Mouse (Mus musculus): ENCODE results near the gene Bmp6.

Bmp6 gene

DNA sequence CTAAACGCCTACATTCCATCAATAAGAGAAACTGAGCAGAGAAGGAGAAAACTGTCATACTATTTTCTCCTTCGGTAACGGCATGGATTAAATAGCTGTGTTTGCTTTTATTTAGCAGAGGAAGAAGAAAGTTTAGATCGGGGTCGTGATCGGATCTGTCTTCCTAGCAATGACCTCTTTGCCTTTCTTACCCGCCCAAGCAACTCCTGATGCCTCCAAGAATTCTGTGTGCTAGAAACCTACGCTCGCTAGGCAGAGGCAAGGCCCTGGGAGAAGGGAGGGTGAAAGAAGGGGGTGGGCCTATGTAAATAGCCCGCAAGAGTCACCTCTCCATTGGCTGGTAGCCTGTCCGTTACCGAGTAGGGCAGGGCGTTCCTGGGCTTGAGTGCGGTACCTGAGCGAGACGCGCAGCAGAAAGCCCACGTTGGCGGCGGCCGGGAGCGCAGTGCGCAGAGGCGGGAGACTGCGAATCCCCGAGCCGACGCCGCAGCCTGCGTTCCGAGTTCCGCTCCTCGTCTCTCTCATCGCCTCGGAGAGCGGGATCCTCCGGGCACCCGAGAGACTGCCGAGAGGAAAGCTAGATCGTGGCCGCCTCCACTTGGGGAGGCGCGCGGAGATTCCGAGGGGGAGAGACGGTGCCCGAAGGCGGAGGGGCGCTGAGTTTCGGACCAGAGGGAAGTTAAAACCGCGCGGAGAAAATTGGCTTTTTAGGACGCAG, at the start of gene Bmp6:
TSS of gene Bmp6 (plus strand) at position 395 of the 718 bp plus-strand sequence.
- DNase-seq: peak; percentile 5

DNA sequence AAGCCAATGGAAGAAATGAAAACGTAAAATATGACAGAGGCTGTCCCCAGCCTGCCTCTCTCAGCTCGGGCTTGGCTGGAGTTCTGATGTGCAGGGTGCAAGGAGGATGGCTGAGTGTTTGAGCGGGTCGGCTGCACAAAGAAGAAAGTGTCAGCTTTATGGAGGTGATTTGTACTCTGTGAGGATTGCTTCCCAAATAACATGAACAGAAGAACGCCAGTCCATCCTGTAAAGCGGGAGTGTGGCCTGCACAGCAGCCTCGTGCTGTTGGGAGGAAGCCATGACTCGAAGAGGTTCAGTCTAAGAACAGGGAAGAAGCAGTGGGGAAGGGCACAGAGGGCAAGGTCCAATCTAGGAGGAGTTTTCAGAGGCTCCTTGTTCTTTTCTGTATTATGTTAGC, 48.7 kb upstream of the Bmp6 start:
- DNase-seq: no peak

DNA sequence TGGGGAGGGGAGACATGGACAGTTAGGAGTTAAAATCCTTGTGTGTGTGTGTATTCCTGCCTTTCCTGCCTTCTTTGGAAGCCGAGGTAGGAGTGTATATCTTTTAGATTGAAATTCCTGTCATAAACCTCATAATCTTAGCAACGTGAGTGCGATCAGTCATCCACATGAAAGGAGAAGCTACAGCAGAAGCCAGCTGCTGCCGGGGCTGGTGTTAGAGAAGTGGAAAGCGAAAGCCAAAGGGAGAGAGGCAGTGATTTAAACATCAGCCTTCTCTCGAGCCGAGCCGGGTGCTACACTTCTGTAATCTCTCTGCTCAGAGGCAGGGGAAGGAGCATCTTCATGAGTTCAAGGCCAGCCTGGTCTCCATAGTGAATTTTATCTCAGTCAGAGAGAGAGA, 48.3 kb upstream of the Bmp6 start:
- no peak for DNase-seq

DNA sequence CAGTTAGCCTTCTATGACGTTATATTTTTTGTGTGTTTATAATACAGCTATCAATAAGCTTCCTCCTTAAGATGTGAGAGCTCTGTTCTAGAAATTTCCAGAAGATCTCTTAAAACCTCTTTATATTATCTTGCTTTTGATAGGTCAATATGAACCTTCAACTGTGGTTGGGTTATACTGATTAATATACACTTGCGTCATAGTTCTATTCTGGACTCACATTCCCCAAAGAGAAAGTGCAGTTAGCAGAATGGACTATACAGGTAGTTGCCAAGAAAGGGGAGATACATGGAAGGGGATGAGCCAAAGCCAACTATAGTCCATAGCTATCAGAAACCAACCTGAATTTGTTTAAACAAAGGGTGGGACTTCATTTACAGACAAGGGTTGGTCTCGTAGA, 33.8 kb upstream of the Bmp6 start:
- DNase-seq: no peak

DNA sequence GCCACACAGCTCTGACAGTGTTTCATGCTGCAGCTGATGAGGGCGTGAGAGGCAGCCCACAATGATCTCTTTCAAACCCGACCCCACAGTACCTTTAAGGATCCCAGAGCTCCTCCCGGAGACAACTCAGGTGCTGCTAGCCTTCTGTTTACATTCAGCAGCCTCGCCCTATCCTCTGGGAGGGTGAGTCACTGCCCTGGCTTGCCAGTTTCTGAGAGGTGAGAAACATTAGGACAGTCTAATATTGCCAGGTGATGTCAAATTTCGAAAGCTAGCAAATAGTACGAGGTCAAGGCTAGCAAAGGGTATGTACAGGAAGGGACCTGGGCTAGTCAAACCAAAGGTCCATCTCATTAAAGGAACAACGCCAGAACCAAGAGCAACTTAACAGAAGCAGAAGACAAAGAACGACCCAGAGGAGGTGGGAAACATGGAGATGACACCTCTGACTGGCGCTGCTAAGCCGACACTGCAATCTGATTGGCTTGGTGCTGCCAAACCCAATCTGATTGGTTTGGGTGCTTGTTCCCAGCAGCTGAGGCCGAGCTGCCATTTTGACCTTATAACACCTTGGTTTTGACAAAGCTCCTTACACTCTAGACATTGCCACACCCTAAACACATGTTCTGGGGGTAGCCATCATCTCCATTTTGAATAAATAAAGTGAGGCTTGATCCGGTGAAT, 32.4 kb upstream of the Bmp6 start:
- DNase-seq: no peak

DNA sequence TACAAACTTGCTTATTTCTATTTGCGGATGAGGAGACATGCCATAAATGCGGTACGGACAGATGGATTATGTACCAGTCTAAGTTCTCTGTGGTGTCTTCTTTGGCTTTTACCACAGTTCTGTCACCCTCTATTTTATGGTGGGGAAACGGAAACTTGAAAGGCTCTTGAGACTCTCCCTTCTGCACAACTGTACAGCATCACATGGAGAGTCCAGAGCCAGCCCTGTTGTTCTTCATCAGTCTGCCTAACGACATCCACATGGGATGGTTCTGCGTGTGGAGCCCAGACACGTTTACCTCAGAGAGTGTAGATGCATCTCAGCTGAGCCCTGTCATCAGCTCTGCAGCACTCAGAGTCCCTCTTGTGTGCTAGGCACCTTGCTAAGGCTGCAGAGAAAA, 30.3 kb upstream of the Bmp6 start:
- DNase-seq: no peak

DNA sequence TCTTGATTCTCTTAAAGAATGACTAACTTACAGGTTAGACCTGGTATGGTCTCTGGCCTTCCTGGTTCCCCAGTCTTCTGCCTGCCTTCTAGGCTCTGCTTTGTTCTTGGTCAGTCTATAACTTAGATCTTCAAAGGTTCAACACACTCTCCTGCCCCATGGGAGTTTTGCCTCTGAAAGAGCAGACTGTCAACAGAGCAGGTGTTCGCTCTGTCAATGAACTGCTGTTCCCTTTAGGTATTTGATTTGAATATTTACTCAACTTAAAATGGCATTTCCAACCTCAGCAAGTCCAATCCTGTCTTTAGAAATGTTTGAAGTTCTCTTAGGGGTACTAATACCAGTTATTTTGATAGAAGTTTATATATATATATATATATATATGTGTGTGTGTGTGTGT, 26.5 kb upstream of the Bmp6 start:
- no peak for DNase-seq

DNA sequence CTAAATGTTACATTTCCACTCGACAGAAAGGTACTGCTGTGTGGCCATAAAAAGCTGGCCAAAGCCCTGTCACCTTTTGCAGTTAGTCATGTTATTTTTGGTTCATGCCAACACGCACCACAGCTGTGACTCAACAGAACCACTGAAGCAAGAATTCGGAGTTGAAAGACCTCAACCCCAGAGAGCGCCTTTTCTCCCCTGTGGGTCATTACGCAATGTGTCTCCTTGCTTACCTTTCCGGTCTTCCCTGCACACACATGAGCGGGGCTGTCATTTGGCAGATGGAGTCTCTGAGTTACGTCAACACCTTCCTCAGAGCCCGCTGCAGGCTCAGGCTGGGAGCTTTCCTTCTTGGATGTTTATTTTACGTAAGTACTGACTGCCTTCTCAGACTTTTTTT, 24.6 kb upstream of the Bmp6 start:
- no peak for DNase-seq

DNA sequence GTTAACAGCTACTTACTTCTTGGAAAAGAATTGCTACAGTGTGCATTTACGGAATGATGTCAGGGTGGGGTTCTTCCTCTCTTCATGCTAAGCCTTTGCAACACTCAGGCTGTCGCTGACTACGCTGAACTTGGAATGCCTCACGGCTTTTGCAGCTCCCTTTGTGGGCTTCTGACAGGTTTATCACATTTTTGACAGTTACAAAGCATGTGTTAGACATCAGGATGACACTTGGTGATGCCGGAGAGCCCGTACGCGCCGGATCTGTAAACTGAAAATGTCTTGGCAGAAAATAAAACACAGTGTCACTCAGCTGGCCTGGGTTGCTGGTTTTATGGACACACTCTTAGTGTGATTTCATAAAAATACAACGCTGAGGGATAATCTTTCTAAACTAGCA, 20.5 kb upstream of the Bmp6 start:
- no peak for DNase-seq

DNA sequence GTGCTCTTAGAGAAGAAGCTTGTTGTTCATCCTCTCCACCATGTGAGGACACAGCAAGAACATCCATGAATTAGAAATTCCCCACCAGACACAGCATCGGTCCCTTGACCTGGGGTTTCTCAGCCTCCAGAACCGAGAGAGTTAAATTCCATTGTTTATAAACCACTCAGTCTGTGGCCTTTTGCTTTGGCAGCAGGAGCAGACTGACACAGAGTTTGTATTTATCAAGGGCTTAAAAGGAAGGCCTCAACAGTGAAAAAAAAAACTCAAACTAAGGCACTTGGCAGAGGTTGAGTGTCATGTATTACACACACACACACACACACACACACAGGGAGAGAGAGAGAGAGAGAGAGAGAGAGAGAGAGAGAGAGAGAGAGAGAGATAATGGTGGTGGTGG, 17.5 kb upstream of the Bmp6 start:
- DNase-seq: no peak

DNA sequence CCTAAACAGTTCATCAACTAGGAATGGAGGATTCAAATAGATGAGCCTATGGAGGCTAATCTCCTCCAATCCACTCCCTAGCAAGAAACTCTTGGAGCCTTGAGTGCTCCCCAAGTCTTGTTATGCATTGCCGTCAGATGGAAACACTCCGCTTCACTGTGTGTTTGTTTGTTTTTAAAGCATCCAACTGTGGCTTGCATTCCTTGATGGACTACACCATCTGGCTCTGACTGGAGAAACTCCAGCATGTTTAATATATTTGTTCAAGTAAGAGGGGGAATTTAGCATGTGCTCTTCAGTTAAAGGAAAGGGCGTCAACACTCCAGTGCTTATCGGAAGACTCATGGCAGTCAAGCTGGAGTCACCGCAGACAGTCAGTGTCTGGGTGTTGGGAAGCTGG, 11.4 kb upstream of the Bmp6 start:
- no peak for DNase-seq

DNA sequence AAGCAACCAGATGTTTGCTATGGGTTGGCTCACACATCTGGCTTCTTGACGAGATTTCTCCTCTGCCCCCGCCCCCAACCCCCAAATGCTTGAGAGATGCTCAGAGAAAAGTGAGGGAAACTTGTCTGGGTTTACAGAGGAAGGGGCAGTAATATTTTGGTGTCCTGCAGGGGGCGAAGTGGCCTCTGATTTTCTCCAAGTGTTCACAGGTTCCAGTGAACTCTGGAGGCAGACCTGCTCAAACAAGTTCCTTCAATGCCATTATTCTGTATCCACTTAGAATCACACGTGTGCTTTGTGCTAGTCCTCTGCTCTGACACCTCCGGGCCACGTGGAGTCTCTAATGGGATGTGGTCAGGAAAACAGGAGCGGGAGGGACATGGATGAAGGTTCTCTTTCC, 2.3 kb upstream of the Bmp6 start:
- DNase-seq: peak; percentile 14

DNA sequence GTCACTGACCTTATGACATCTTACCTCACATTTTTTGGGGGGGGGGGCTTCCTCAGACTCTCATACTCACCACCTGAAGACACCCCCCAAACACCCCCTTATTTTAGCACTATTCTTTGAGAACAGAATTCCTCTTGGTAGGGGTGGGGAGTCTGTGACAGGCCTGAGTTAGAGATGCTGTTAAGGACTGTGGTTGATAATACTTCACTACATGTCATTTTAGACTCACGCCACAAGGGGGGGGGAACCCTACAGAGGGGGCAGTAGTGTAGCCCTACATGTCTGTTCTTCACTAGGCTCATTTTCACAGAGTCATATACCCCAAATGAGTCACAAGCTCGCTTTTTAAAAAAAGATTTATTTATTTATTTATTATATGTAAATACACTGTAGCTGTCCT, 1.7 kb upstream of the Bmp6 start:
- DNase-seq: no peak

DNA sequence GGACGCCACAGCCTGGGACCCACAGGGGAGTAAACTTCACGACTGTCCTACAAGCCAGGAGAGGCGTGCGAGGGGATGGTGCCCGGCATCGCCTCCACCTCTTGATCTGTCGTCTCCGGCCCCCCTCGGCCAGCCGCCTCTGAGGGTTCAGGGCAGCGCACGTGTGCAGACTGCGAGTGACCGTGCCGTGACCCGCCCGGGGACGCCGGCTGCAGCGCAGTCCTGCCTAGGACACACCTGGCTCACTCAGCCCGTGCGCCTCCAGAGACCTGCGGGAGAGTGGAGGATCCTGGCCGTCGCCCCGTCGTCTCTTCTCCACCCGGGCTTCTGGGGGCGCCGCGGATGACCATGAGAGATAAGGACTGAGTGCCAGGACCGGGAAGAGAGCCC, 519 bp downstream of the Bmp6 start:
- no peak for DNase-seq

DNA sequence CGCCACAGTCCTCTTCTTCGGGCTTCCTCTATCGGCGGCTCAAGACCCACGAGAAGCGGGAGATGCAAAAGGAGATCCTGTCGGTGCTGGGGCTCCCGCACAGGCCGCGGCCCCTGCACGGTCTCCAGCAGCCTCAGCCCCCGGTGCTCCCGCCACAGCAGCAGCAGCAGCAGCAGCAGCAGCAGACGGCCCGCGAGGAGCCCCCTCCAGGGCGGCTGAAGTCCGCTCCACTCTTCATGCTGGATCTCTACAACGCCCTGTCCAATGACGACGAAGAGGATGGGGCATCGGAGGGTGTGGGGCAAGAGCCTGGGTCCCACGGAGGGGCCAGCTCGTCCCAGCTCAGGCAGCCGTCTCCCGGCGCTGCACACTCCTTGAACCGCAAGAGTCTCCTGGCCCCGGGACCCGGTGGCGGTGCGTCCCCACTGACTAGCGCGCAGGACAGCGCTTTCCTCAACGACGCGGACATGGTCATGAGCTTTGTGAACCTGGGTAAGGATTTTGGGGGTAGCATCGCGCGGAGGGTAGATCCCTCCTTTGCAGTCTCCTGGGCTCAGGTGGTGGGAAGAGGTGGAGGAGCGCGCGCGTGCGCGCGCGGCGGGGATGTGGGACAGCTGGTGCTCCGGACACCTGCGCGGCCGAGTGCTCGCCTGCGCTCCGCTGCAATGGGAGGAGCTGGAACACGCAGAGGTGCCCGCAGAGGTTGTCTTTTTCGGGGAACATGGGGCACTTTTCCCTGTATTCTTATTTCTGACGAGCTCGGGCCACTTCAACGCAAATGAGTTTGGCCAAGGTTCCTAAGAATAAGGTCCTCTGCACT, 1.4 kb downstream of the Bmp6 start:
- DNase-seq: no peak

DNA sequence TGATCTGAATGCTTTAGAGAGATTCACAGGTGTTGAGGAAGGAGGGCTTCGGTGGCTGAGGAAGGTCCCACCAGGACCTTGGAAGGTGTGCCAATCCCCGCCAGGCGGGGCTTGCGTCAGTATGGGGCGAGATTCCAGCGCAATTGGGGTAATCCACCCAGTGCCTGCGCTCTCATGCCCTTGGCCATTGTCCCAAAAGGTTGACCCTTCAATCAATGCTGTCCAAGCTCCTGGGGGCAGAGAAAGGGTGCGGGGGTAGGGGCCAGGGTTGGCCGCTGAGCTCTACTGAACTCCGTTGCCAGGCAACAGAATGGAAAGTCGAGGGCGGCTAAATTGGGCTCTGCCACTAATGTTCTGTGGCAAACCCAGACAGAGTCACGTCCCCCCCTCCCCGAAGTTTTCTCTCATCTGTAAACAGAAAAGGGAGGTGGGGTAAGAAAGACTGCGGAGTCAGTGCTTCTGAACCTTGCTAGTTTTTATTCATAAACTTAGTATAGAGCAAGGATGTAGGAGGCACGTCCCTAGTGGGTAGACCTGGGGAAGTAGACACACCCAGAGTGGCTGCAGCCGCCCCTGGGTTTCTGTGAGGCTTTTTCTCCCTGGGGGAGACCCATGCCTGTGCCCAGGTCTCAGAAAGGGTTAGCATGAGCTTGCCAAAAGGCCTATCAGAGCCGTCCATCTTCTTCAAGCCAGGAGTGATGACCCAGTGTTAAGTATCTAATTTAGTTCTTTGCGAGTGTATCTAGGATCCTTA, 2.3 kb downstream of the Bmp6 start:
- no peak for DNase-seq

DNA sequence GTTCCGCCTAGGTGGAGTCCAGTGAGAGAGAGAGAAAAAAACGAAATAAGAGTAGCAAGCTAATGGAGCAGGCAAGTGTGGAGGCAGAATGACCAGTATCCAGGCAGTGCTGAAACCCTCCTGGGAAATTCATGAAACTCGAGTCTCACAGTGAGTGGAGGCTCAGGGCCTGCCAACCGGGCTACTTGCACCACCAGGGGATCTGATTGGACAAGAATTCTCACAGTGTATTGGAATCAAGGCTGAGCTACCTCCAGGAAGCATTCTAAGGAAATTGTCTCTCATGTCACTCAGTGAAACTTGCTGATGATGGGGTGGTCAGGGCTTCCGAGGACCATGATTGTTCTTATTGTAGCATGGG, 2.8 kb downstream of the Bmp6 start:
- DNase-seq: no peak

DNA sequence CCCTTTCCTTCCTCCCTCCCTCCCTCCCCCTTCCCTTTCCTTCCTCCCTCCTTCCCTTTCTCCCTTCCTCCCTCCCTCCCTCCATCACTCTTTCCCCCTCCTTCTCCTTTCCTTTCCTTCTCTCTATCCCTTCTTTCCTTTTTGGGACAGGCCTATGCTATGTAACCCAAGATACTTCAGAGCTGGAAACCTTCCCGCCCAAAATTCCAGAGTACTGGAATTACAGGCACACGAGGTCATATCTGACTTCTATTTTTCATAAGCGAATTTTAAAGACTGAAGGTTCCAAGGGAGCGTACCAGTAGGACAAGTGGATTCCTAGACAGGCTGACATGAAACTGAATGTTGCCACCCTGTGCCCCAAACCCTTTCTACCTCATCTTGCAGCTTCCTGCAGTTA, 4.1 kb downstream of the Bmp6 start:
- no peak for DNase-seq

DNA sequence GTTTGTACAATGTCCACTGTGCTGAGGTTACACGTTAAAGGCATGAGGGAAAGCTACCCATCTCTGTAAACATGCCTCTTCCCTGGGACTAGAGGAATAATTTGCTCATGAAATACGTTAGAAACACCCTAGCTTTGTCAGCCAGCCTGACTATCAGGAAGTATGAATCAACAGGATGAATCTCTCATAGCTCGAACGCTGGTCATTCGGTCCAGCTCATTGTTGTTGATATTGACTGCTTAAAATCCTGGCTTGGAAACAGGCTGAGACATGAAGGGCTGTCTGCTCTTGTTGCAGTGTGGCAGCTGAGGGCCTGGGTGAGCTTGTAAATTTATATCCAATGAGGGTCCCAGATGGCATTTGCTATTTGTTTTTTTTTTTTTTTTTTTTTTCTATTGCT, 4.9 kb downstream of the Bmp6 start:
- DNase-seq: no peak

DNA sequence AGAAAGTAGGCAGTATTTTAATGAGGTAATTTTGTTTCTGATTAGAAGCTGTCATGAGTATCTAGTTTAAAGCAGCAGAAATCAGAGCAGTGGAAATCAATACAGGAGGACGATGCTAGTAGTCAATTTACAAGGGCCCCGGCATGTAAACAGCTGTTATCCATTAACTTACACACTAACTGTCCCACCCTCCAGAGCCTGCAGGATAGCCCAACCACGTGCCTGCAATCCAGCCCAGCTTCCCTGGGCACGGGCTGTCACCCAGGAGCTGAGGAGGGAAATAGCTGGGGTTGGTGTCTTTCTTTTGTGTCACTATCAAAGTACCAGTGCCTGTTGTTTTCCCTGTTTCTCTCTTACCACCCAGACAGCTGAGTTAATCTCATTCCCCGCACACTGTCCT, 7.1 kb downstream of the Bmp6 start:
- no peak for DNase-seq

DNA sequence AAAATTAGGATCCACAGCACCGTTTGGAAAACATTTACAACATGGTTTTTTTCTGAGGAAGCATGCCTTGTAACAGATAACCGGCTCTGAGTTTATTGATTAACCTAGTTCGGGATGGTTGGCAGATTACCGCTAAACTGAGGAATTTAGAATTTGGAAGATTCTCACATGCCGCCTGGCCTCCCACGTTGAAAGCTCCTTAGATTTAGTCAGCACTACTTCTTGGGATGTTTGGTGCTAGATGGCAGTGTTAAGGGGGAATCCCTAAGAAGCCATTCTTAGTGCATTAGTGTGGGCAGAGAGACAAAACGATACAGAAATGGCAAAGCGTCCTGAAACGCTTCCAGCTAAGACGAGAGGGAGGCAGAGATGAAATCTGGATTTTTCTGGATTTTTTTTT, 8.1 kb downstream of the Bmp6 start:
- no peak for DNase-seq

DNA sequence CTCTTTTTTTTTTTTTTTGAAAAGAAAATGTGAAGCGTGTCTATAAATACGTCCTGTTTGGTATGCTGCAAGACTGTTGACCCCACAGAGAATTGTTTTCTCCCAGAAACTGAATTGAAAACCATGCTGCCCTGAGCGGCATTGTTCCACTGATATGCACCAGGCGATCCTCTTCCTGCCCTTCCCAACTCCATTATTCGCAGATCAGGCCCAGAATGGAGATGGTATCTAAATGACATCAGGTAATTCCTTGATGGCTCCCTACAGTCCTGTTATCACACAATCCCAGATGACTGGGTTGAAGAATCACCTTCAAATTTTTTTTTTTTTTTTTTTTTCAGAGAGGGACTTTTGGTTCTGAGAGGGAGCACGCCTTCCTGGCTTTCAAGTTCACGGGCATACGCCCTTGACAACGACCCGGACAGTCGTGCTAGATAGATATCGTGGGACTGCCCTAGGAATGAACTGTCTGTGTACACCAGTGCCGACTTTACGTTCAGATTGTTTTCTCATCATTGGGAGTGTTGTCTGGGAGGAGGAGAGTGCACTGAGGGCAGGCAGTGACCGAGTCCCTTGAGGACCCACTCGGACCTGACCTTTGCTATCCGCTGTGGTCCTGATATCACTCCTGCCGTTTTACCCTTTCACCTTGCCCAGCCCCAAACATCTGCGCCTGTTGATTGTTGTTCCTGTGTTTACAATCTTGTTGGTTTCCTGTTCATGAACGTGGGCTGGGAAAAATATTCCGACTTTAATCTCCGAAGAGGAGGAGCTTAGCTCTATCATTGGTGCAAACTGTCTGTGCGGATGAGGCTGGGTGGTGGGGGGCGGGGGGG, 8.7 kb downstream of the Bmp6 start:
- DNase-seq: no peak

DNA sequence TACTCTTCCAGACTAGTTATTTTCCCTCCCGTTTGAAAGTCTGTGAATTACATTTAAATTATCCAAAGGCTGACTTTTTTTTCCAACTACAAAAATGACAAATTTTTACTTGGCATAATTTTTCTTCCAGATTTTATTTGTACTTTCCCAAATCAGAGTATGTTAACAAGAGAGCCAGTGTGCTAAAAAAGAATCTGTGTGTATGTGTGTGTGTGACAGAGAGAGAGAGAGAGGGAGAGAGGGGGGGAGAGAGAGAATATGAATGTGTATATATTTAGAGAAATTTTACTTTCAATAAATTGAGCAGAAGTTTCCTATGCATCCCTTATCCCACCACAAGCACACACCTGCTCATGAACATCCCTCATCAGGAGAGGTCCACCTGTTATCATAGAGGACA, 9.4 kb downstream of the Bmp6 start:
- DNase-seq: no peak

Data from thymus, postnatal 14 days (tissue).